Mouse (Mus musculus): ENCODE measurements around the gene Per1. TPM values are rescaled to one million over a fixed set of nuclear protein-coding genes. Genes with fewer than 3 reads are reported as not detected.

Gene Per1
- 16.4 and 21.2 TPM in 2 replicates for polyA plus RNA-seq (2012; rRNA removed)

GRCm38 (mm10) chr11:69094697-69095429, at the start of gene Per1:
Gene Per1 (plus strand): TSS chr11:69095217.

GRCm38 (mm10) chr11:69045531-69046394, 49.3 kb upstream of the Per1 start, which contains the start of gene Aurkb:
Gene Aurkb (plus strand): TSS chr11:69045647.

GRCm38 (mm10) chr11:69059357-69059974, 35.6 kb upstream of the Per1 start, which contains the start of gene Borcs6:
Gene Borcs6 (plus strand): TSS chr11:69059717.

GRCm38 (mm10) chr11:69070590-69071222, 24.3 kb upstream of the Per1 start, which contains the start of gene Tmem107:
Gene Tmem107 (plus strand): TSS chr11:69070806.

GRCm38 (mm10) chr11:69088103-69088855, 6.7 kb upstream of the Per1 start, which contains the start of gene Vamp2:
Gene Vamp2 (plus strand): TSS chr11:69088490.

GRCm38 (mm10) chr11:69120221-69121000, 25.4 kb downstream of the Per1 start, which contains the start of gene Hes7:
Gene Hes7 (plus strand): TSS chr11:69120404.

GRCm38 (mm10) chr11:69122336-69122951, 27.4 kb downstream of the Per1 start, which contains the start of gene 9130213A22Rik:
Gene 9130213A22Rik (minus strand): TSS chr11:69122589.

GRCm38 (mm10) chr11:69125852-69125918, 30.7 kb downstream of the Per1 start, which contains the start of gene Aloxe3:
Gene Aloxe3 (plus strand): TSS chr11:69125896.

GRCm38 (mm10) chr11:69156800-69157199, 61.8 kb downstream of the Per1 start, which contains the start of gene Alox12b:
Gene Alox12b (plus strand): TSS chr11:69156989.

Other genes starting within 250 kb of the Per1 start
- 83.7 and 84.2 TPM in 2 replicates for gene Ndel1, start 223.4 kb upstream of the Per1 start, polyA plus RNA-seq (2012; rRNA removed)
- gene Rnf222, start 206.7 kb upstream of the Per1 start, polyA plus RNA-seq (2012; rRNA removed), result not detected in 2 replicates
- 462 and 604 TPM in 2 replicates for gene Rpl26, start 193.6 kb upstream of the Per1 start, polyA plus RNA-seq (2012; rRNA removed)
- not detected in 2 replicates for gene Odf4, start 168.1 kb upstream of the Per1 start, polyA plus RNA-seq (2012; rRNA removed)
- 14.3 and 24.5 TPM in 2 replicates for gene Arhgef15, start 137.7 kb upstream of the Per1 start, polyA plus RNA-seq (2012; rRNA removed)
- gene Slc25a35, start 127.1 kb upstream of the Per1 start, polyA plus RNA-seq (2012; rRNA removed), result 81.4 and 94.7 TPM in 2 replicates
- 48.9 and 61.1 TPM in 2 replicates for gene Rangrf, start 120.0 kb upstream of the Per1 start, polyA plus RNA-seq (2012; rRNA removed)
- gene Pfas, start 86.8 kb upstream of the Per1 start, polyA plus RNA-seq (2012; rRNA removed), result 12.3 and 13.5 TPM in 2 replicates
- gene Ctc1, start 79.3 kb upstream of the Per1 start, polyA plus RNA-seq (2012; rRNA removed), result 30.8 and 33.6 TPM in 2 replicates
- 44.7 and 44.9 TPM in 2 replicates for gene Aurkb, start 49.6 kb upstream of the Per1 start, polyA plus RNA-seq (2012; rRNA removed)
- 34.7 and 36.8 TPM in 2 replicates for gene Borcs6, start 35.5 kb upstream of the Per1 start, polyA plus RNA-seq (2012; rRNA removed)
- gene Tmem107, start 24.4 kb upstream of the Per1 start, polyA plus RNA-seq (2012; rRNA removed), result 33.1 and 44.6 TPM in 2 replicates
- 93.8 and 112 TPM in 2 replicates for gene Vamp2, start 6.7 kb upstream of the Per1 start, polyA plus RNA-seq (2012; rRNA removed)
- gene Hes7, start 25.2 kb downstream of the Per1 start, polyA plus RNA-seq (2012; rRNA removed), result 0.70 and 1.1 TPM in 2 replicates
- 0.60 and 0.64 TPM in 2 replicates for gene 9130213A22Rik, start 27.4 kb downstream of the Per1 start, polyA plus RNA-seq (2012; rRNA removed)
- gene Aloxe3, start 30.7 kb downstream of the Per1 start, polyA plus RNA-seq (2012; rRNA removed), result 0.15 and 0.42 TPM in 2 replicates
- gene Alox12b, start 61.8 kb downstream of the Per1 start, polyA plus RNA-seq (2012; rRNA removed), result 0.07 TPM in 1 of 2 replicates, not detected in the other
- 0.05 TPM in 1 of 2 replicates, not detected in the other for gene Alox8, start 102.6 kb downstream of the Per1 start, polyA plus RNA-seq (2012; rRNA removed)
- gene Gucy2e, start 141.8 kb downstream of the Per1 start, polyA plus RNA-seq (2012; rRNA removed), result not detected in 2 replicates
- 8.3 and 8.5 TPM in 2 replicates for gene Cntrob, start 228.6 kb downstream of the Per1 start, polyA plus RNA-seq (2012; rRNA removed)
- gene Trappc1, start 228.8 kb downstream of the Per1 start, polyA plus RNA-seq (2012; rRNA removed), result 27.2 and 27.3 TPM in 2 replicates
- 1.3 TPM in 2 replicates for gene Kcnab3, start 231.0 kb downstream of the Per1 start, polyA plus RNA-seq (2012; rRNA removed)
- gene Rnf227, start 245.2 kb downstream of the Per1 start, polyA plus RNA-seq (2012; rRNA removed), result 1.2 and 1.4 TPM in 2 replicates

Data from colon, adult 2 months (tissue).